Mouse (Mus musculus): ENCODE measurements at regions not wholly inside any gene's neighbourhood (a gene's known extent, or its start where the extent isn't known, plus 50 kb on each side); places are given as distances from the start of the nearest gene placed in this dataset.

DNA sequence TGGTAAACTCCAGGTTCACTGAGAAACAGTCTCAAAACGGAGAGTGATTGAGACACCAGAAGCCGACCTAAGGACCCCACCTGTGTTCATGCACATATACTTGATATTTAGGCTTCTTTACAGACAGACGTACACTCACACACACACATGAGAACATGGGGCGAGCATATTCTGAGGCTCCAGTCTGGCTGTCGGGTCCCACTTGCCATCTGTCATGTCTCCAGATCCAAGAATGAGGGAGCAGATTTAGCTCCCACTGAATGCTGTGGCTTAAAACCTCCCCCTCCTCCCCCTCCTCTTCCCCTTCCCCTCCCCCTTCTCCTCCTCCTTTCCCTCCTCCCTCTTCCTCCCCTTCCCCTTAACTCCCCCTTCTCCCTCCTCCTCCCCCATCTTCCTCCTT lies 167.5 kb downstream of the Sh3bp4 start:
- no peak for TF ChIP-seq CTCF (IDR thresholded peaks at IDR 0.05; ENCODE audit: low read depth)
- WGBS = 73% methylated on average over 5 of the region's 5 CpGs
- H3K4me3 ChIP-seq (ENCODE audit: low read depth, low read length) = no peak overlapping the region
- no peak overlapping the region for H3K27ac ChIP-seq (ENCODE audit: low read depth, low read length)
- H3K9ac ChIP-seq (ENCODE audit: low read depth, low read length) = no peak overlapping the region
- H3K27me3 ChIP-seq (replicated peaks; ENCODE audit: control insufficient read depth, insufficient read depth, low read length) = no peaks in the 10 kb centered on the region
- no peaks in the 10 kb centered on the region for H3K4me1 ChIP-seq (replicated peaks; ENCODE audit: control insufficient read depth, insufficient read depth, low read length)
- no peak for ATAC-seq
- H3K36me3 ChIP-seq (ENCODE audit: control insufficient read depth, insufficient read depth) = no peaks in the 10 kb centered on the region
- H3K4me2 ChIP-seq (replicated peaks; ENCODE audit: low read depth) = no peak overlapping the region
- H3K9me3 ChIP-seq (ENCODE audit: control insufficient read depth) = no peaks in the 10 kb centered on the region

DNA sequence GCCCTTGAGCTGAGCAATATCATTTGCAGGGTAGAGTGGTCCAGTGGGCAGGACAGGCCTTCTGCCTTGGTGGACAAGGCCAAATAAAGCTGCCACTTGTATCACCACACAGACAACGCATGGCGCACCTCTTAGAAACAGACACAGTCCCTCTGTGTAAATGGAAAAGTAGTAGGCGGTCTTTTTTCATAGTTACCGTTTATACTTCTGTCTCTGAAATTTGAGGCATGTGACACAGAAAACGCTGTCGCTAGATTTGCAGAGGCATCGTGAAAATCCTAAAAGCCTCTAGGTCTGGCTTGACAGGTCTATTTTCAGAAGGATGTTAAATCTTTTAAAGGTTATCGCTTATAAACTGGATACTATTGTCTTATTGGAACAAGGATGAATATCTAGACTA lies 174.4 kb downstream of the Sh3bp4 start:
- Histone ChIP-seq H3K9ac (ENCODE audit: low read depth, low read length) (no peak overlapping the region), H3K27me3 (replicated peaks; ENCODE audit: control insufficient read depth, insufficient read depth, low read length) (no peaks in the 10 kb centered on the region), H3K9me3 (ENCODE audit: control insufficient read depth) (no peaks in the 10 kb centered on the region), H3K4me3 (ENCODE audit: low read depth, low read length) (no peak overlapping the region), H3K36me3 (ENCODE audit: control insufficient read depth, insufficient read depth) (no peaks in the 10 kb centered on the region), H3K4me2 (replicated peaks; ENCODE audit: low read depth) (no peak overlapping the region), H3K4me1 (replicated peaks; ENCODE audit: control insufficient read depth, insufficient read depth, low read length) (no peaks in the 10 kb centered on the region), H3K27ac (ENCODE audit: low read depth, low read length) (no peak overlapping the region)
- ATAC-seq = no peak
- 80% methylated on average over 8 of the region's 8 CpGs for WGBS
- TF ChIP-seq CTCF (IDR thresholded peaks at IDR 0.05; ENCODE audit: low read depth) = no peak

DNA sequence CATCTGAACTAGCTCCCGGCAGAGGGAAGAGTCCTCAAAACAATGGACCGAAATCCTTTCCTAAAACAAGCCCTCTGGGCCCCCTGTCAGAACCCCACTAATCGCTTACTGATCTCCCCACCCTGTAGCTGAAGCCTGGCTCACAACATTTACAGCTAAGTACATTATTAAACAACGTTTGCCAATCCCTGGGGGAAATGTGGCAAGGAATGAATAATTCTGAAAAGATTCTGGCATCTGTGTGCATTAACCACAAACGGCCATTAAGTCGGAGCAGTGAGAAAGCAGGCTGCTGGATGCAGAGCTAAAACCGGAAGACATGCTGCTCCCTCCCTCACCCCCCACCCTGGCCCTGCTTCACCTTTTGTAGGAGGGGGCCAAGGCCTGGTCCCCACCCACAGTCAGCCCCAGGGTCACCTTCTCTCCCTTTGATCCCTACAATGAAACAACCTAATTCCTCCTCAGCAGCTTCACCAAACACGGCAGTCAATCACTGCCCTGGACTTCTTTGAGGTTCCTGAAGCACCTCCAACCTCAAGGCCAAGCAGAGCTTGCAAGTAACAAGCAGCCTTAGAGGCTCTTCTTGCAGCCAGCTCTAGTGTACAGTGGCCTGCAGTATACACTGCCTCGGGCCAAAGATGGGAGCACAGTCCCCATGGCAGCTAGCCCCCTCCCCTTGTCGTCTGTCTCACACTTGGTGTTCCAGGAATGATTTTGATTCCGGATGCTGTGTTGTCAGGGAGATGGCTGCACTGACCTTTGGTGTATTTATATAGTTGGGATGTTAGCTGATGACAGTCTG lies 175.2 kb downstream of the Sh3bp4 start:
- Histone ChIP-seq H3K36me3 (ENCODE audit: control insufficient read depth, insufficient read depth) (no peaks in the 10 kb centered on the region), H3K4me1 (replicated peaks; ENCODE audit: control insufficient read depth, insufficient read depth, low read length) (no peaks in the 10 kb centered on the region), H3K27me3 (replicated peaks; ENCODE audit: control insufficient read depth, insufficient read depth, low read length) (no peaks in the 10 kb centered on the region), H3K27ac (ENCODE audit: low read depth, low read length) (no peak overlapping the region), H3K4me2 (replicated peaks; ENCODE audit: low read depth) (no peak overlapping the region), H3K9me3 (ENCODE audit: control insufficient read depth) (no peaks in the 10 kb centered on the region), H3K9ac (ENCODE audit: low read depth, low read length) (no peak overlapping the region), H3K4me3 (ENCODE audit: low read depth, low read length) (no peak overlapping the region)
- 28% methylated on average over 11 of the region's 11 CpGs for WGBS
- TF ChIP-seq CTCF (IDR thresholded peaks at IDR 0.05; ENCODE audit: low read depth) = no peak
- no peak for ATAC-seq

DNA sequence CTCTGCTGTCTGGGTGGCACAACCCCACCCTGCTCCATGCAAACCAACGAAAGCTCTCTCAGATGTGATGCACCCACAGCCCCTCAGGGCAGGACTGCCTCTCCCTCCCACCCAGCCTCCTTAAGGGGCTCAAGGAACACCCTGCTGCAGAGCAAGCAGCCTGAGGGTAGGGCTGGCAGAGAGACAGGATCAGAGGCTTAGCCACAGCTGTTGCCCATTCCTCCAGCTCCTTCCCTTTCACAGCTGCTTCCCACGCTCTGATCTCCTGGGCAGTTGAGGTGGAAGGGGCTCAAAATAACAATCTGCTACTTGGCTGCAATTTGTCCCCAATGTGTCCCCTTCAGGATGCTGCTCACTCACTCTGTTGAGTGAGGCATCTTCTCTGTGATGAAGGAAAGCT lies 181.5 kb downstream of the Sh3bp4 start:
- H3K27me3 ChIP-seq (replicated peaks; ENCODE audit: control insufficient read depth, insufficient read depth, low read length) = no peaks in the 10 kb centered on the region
- H3K36me3 ChIP-seq (ENCODE audit: control insufficient read depth, insufficient read depth) = no peaks in the 10 kb centered on the region
- H3K27ac ChIP-seq (ENCODE audit: low read depth, low read length) = no peak overlapping the region
- H3K9me3 ChIP-seq (ENCODE audit: control insufficient read depth) = no peaks in the 10 kb centered on the region
- no peaks in the 10 kb centered on the region for H3K4me1 ChIP-seq (replicated peaks; ENCODE audit: control insufficient read depth, insufficient read depth, low read length)
- no peak overlapping the region for H3K4me3 ChIP-seq (ENCODE audit: low read depth, low read length)
- H3K9ac ChIP-seq (ENCODE audit: low read depth, low read length) = no peak overlapping the region
- WGBS = 42% methylated on average over 2 of the region's 2 CpGs
- ATAC-seq = no peak
- TF ChIP-seq CTCF (IDR thresholded peaks at IDR 0.05; ENCODE audit: low read depth) = no peak
- no peak overlapping the region for H3K4me2 ChIP-seq (replicated peaks; ENCODE audit: low read depth)

DNA sequence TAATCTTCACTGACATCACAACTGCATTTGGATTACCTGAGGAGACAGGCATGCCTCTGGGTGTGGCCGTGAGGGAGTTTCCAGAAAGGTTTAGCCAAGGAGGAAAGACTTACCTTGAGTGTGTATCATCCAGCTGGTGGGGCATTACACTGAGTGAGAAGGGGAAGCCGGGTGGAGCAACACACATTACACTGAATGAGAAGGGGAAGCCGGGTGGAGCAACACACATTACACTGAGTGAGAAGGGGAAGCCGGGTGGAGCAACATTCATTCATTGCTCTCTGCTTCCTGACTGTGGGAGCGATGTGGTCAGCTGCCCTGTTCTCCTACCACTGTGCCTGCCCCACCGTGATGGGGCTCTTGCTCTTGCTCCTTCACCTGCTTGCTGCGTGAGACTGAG lies 182.3 kb downstream of the Sh3bp4 start:
- Histone ChIP-seq H3K36me3 (ENCODE audit: control insufficient read depth, insufficient read depth) (no peaks in the 10 kb centered on the region), H3K4me1 (replicated peaks; ENCODE audit: control insufficient read depth, insufficient read depth, low read length) (no peaks in the 10 kb centered on the region), H3K27ac (ENCODE audit: low read depth, low read length) (no peak overlapping the region), H3K4me2 (replicated peaks; ENCODE audit: low read depth) (no peak overlapping the region), H3K4me3 (ENCODE audit: low read depth, low read length) (no peak overlapping the region), H3K9ac (ENCODE audit: low read depth, low read length) (no peak overlapping the region), H3K9me3 (ENCODE audit: control insufficient read depth) (no peaks in the 10 kb centered on the region), H3K27me3 (replicated peaks; ENCODE audit: control insufficient read depth, insufficient read depth, low read length) (no peaks in the 10 kb centered on the region)
- no peak for TF ChIP-seq CTCF (IDR thresholded peaks at IDR 0.05; ENCODE audit: low read depth)
- no peak for ATAC-seq
- 78% methylated on average over 7 of the region's 7 CpGs for WGBS

- TF ChIP-seq CTCF (IDR thresholded peaks at IDR 0.05; ENCODE audit: low read depth) = no peak
- Histone ChIP-seq H3K27me3 (replicated peaks; ENCODE audit: control insufficient read depth, insufficient read depth, low read length) (no peaks in the 10 kb centered on the region), H3K4me1 (replicated peaks; ENCODE audit: control insufficient read depth, insufficient read depth, low read length) (no peaks in the 10 kb centered on the region), H3K9me3 (ENCODE audit: control insufficient read depth) (no peaks in the 10 kb centered on the region), H3K4me2 (replicated peaks; ENCODE audit: low read depth) (no peak overlapping the region), H3K36me3 (ENCODE audit: control insufficient read depth, insufficient read depth) (no peaks in the 10 kb centered on the region), H3K27ac (ENCODE audit: low read depth, low read length) (no peak overlapping the region), H3K4me3 (ENCODE audit: low read depth, low read length) (no peak overlapping the region), H3K9ac (ENCODE audit: low read depth, low read length) (no peak overlapping the region)
- 69% methylated on average over 5 of the region's 5 CpGs for WGBS
- ATAC-seq = no peak
Observed at GRCm38 (mm10) chr1:89257945-89258344, 187.7 kb downstream of the Sh3bp4 start.
